Mouse (Mus musculus): ENCODE data around the gene Dhx37.

DNA sequence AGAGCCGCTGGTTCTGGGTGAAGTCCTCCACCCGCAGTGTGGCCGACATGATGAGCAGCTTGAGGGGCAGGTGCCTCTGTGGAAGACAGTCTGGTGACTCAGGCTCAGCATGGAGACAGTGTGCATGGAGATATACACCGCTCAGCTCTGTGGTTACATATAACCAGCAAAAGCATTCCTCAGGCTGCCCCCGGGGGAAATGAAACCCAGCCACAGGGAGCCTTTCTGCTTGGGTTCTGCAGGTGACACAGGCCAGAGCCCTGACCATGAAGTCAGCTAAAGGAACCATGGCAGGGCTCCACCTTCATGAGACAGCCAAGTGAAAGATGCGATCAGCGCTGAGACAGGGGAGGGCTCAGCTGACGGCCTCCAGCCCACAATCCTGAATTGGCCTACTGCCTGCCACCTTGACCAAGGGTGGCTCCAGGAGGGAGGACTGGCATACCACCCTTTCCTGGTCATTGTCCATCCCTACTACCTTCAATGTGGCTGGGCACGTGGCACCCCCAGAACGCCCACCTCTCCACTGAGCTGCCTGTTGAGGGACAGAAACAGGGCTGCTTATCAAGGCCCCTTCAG, 8.1 kb downstream of the Dhx37 start:
- TF ChIP-seq HCFC1 (IDR thresholded peaks at IDR 0.05; ENCODE audit: borderline replicate concordance, insufficient read depth, low read length) (no peak), ZC3H11A (IDR thresholded peaks at IDR 0.05; ENCODE audit: borderline replicate concordance, low read depth, low read length) (no peak), MAFK (IDR thresholded peaks at IDR 0.05; ENCODE audit: insufficient read depth, low read depth, low read length) (no peak), CHD2 (IDR thresholded peaks at IDR 0.05; ENCODE audit: low read depth, low read length) (no peak), ZNF384 (IDR thresholded peaks at IDR 0.05; ENCODE audit: low read depth, low read length) (no peak)
